Mouse (Mus musculus): ENCODE results near the gene Odf3b.

- TF ChIP-seq CTCF (IDR thresholded peaks at IDR 0.05; ENCODE audit: low read depth): no peak
- no peak for TF ChIP-seq EP300 (IDR thresholded peaks at IDR 0.05; ENCODE audit: low read depth)
Observed at GRCm38 (mm10) chr15:89358784-89359183, 20.3 kb downstream of the Odf3b start.
